Mouse (Mus musculus): ENCODE data around the gene Myh11.

The Myh11 gene

GRCm38 (mm10) chr16:14291223-14291622 is at the start of gene Myh11:
Gene Myh11, minus strand, starts transcription at chr16:14291372.
- peak; percentile 51 to 73 for DNase-seq

GRCm38 (mm10) chr16:14328156-14328555 is 37.0 kb upstream of the Myh11 start:
- DNase-seq: no peak

- no peak for DNase-seq
Measured at GRCm38 (mm10) chr16:14320494-14320893, 29.3 kb upstream of the Myh11 start.

- no peak for DNase-seq
Measured at GRCm38 (mm10) chr16:14319681-14320080, 28.5 kb upstream of the Myh11 start.

- DNase-seq: peak; percentile 99 to 100
Measured at GRCm38 (mm10) chr16:14316884-14317876, 26.0 kb upstream of the Myh11 start, which contains the start of gene Fopnl. Gene Fopnl, minus strand, starts transcription at chr16:14317405.

- no peak for DNase-seq
Measured at GRCm38 (mm10) chr16:14312914-14313313, 21.7 kb upstream of the Myh11 start.

- peak in 1 of 2 experiments; percentile 41 for DNase-seq
Measured at GRCm38 (mm10) chr16:14311371-14311770, 20.2 kb upstream of the Myh11 start.

- no peak for DNase-seq
Measured at GRCm38 (mm10) chr16:14309833-14310232, 18.7 kb upstream of the Myh11 start.

GRCm38 (mm10) chr16:14308245-14309073 is 17.3 kb upstream of the Myh11 start:
- no peak for DNase-seq

- DNase-seq: no peak
Measured at GRCm38 (mm10) chr16:14307373-14307772, 16.2 kb upstream of the Myh11 start.

- no peak for DNase-seq
Measured at GRCm38 (mm10) chr16:14306451-14306850, 15.3 kb upstream of the Myh11 start.

GRCm38 (mm10) chr16:14304791-14305190 is 13.6 kb upstream of the Myh11 start:
- DNase-seq: no peak

- DNase-seq: no peak
Measured at GRCm38 (mm10) chr16:14303676-14304075, 12.5 kb upstream of the Myh11 start.

GRCm38 (mm10) chr16:14303148-14303547 is 12.0 kb upstream of the Myh11 start:
- DNase-seq: no peak

GRCm38 (mm10) chr16:14298461-14298860 is 7.3 kb upstream of the Myh11 start:
- DNase-seq: no peak

- no peak for DNase-seq
Measured at GRCm38 (mm10) chr16:14297746-14298145, 6.6 kb upstream of the Myh11 start.

- DNase-seq: no peak
Measured at GRCm38 (mm10) chr16:14297137-14297536, 6.0 kb upstream of the Myh11 start.

- no peak for DNase-seq
Measured at GRCm38 (mm10) chr16:14296544-14297124, 5.5 kb upstream of the Myh11 start.

GRCm38 (mm10) chr16:14295291-14295690 is 4.1 kb upstream of the Myh11 start:
- DNase-seq: no peak

- peak in 1 of 2 experiments; percentile 26 for DNase-seq
Measured at GRCm38 (mm10) chr16:14292205-14293199, 1.3 kb upstream of the Myh11 start.

- no peak for DNase-seq
Measured at GRCm38 (mm10) chr16:14272374-14272965, 18.7 kb downstream of the Myh11 start.
